Mouse (Mus musculus) induced T-regulatory cell, adult 2 months (primary cell): ENCODE data around the gene Apeh.
A peak's percentile ranks its signal among the peaks of the same experiment; 100 is the strongest.
"Not testable (repeated sequence)": the region's sequence is repeated elsewhere in the genome, so short reads cannot be mapped to it uniquely, and the experiment has no call there.

Source experiments
- DNase-seq: peaks from one replicate; pipeline ENCODE4 v3.0.0-alpha.2; 2012; ENCODE audit warnings: low read depth

The Apeh gene

DNA sequence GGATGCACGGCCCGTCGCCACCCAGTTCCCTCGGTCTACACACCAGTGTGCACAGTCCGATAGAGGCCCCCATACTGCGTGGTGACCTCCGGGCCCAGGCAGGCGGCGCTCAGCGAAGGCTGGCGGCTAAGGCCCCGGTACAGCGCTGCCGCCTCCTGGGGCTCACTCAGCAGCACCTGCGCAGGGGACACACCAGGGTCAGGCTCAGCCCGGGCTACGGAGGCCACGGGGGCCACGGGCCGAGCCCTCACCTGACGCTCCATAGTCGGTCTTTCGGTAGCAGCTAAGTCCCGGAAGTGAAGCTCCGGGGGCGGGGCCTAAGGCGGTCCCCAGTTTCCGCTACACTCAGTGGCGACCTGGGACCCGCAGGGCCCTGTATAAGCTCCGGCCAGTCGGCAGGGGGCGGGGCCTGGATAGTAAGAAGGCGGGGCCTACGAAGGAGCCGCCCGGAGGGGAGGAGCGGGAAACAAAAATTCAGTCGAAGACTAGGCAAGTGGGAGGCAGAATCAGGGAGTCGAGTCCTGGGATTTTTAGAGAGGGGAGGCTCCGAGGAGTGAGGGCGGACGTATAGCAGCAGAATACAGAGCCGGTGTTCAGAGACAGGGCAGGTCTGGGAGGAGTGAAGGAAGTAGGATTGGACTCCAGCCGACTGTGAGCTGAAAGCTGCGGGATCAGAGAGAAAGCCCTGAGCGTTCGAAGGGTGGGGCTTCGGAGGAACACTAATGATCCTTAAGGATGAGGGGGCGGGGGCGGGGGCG lies at the start of gene Apeh:
Gene Apeh (minus strand): TSS at position 423 of the 758 bp plus-strand sequence.
- DNase-seq = peak; percentile 97

DNA sequence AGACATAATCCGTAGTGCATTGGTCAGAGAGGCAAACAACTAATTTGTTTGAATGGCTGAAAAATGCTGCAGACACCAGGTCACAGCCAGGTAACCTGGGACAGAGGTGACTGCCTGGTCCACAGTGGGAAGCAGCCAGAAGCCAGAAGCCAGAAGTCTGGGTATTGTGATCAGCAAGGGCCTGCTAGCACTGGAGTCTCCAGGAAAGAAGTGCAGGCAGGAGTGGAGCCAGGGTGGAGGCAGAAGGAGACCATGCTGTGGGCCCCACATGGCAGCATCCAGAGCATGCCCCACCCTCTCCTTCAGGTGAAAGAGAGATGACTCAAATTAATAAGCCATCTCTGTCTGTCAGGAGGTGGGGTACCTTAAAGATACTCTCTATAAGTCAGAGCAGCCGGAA lies 49.1 kb upstream of the Apeh start:
- no peak for DNase-seq

DNA sequence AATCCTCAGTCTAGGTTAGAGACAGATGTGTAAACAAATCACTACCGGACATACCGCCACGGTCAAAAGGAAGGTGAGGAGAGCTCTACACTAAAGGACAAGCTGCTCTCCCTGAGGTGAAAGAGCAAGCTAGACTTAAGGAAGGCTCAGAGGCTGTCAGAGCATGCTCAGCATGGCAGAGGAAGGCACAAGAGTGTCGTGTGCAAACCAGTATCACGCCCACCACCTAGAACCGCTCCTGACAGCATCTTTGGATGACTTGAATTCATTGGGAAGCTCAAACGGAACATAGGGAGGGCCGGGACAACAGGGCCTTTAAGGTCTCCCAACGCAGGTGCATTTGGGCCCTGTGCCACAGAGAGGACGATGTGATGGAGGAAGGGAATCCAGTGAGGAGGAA lies 47.0 kb upstream of the Apeh start:
- DNase-seq = no peak

DNA sequence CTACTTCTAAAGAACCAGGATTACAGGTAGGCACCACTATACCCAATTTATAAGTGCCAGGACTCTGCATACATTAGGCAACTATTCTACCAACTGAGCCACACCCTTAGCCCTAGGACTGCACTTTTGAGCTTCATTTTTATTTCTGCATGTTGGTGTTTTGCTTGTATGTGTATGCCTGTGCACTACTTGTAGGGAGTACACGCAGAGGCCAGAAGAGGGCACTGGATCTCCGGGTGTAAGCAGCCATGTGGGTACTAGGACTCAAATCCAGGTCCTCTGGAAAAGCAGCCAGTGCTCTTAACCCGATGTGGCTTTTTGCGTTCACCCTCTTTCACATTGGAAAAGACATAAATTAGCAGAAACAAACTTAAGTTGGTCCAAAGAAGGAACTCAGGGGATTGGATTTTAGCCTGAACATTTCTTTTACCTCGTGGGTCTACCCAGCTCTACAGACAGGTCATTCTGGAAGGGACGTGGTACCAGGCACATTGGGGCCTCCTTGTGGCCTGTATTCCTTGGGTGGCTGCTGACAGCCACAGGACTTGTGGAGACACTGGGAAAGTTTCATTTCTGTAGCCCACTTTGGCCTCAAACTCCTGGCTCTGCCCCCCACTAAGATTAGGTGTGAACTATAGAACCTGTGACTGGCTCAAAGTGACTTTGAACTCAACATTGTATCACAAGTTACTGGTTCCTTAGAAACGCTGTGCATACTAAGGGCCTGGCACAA lies 45.7 kb upstream of the Apeh start:
- peak; percentile 53 for DNase-seq

DNA sequence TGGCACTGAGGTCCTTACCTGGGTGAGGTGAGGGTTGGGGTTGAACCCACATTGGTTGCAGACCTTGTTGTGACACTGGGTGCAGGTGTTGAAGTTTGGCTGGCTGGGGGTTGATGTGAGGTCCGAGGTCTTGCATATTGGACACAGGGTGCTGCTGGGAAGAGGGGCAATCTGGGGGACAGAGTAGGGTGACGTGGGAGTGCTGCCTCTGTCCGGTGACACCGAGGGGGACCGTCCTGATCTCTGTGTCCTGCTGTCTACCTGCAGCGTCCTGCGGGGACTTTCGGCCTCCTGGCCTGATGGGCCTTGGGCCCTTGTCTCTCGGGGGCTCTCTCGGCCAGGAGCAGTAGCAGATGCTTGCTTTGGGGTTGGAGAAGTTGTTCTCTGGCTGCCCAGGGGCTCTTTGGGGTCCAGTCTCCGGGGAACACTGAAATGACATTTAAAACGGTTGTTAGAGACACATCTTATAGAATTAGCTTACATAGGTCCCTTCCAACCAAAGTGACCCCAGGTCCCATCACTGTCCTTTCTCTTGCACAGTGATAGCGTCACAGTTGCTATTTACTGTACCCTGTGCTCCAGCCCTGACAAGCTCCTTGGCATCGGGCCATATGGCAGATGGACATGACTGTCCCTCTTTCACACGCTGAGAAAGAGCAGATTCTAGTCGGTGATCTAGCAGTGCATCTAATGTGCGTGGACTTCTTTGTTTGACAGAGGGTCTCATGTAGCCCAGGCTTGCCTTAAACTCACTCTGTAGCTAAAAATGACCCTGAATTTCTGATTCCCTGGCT lies 45.0 kb upstream of the Apeh start:
- no peak for DNase-seq

DNA sequence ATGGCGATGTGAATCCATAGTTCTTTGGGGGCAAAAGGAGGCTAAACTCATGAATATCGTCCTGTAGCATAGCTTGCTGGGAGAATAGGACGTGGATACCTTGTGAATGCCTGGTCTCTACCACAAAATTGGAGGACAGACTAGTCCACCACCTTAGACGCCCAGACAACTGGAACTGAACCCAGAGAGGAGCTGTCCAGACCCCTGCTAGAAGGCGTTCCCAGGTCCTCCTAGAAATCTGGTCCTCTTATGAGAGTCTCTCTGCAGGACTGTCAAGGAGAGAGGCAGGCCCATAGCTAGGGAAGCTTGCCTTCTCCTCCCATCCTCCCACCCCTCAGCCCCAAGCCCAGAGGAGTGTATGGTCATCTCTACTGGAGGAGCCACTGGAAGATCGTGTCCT lies 43.7 kb upstream of the Apeh start:
- DNase-seq = no peak

DNA sequence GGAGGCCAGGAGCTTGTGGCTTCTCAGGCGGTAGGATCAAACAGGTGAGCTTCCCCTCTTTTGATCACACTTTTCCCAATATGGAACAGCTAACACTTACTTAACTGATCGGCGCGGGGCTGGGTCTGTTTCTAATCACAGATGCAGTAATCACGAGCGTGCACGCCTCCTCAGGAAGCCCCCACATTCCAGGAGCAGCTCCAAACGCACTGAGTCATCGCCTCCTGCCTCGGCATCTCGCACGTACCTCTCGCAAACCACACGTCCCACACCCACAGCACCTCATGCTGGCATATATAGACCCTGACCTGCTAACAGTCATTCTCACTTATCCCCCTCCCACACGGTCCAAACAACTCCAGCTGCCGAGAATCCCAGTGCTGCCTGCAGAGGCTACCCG lies 43.1 kb upstream of the Apeh start:
- no peak for DNase-seq

DNA sequence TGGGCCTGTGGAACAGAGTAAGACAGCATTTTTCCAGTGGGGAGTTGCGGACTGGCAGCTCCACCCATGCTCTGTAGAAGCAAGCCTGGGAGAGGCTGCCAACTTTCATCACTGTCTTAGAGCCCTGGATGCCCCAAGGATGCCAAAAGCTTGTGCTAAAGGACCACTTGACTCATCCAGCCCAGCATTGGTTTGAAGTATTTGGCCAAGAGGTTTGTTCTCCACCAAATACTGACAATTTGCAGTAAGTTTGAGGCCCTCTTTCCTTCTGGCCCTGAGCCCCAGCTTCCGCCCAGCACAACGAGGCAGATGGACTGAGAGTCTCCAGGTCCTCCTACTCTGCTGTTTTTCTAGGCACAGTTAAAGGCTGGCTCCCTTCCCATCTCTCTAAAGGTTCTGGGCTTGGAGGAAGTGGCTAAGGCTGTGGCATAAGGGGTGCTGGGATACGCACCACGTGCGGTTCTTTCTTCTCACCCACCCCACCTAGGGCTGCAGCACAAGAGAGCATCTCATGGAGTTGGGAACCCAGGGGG lies 42.6 kb upstream of the Apeh start:
- DNase-seq = no peak

DNA sequence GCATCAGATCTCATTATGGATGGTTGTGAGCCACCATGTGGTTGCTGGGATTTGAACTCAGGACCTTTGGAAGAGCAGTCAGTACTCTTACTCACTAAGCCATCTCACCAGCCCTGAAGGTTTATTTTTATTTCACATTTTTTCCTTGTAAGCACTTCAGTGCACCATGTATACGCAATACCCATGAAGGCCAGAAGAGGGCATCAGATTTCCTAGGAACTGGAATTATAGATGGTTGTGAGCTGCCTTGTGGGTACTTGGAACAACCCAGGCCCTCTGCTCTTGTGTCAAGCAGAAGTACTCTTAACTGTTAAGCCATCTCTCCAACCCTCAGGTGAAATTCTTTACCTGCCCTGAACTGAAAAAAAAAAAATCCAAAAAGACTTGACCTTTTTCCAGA lies 41.8 kb upstream of the Apeh start:
- DNase-seq = peak; percentile 71

DNA sequence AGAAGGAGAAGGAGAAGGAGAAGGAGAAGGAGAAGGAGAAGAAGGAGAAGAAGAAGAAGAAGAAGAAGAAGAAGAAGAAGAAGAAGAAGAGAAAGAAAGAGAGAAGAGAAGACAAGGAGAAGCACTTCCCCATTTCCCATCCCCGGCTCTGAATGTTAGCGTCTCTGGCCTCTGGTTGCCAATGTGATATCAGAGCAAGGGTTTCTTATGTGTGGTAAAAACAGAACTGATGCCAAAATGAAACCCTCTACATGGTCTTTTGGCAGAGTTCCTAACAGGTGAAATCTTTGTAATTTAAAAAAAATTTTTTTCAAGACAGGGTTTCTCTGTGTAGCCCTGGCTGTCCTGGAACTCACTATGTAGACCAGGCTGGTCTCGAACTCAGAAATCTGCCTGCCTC lies 41.3 kb upstream of the Apeh start:
- DNase-seq = not testable (repeated sequence)

DNA sequence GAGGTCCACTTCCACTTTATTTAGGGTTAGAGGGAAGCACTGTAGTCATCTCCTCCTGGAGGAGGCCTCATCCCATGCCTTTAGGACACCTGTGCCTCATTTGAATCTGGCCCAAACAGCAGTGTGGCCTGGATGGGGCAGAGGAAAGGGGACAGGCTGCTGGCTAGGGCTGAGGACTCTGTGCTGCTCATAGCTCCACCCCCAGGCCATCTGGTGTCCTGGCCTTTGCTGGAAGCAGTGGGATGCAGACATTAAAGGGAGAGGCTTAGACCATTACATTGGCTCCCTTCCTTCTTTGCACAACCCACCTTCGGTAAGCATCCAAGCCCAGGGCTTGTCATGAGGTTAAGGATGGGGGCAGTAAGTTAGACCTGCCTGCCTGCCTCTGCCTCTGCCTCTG lies 39.1 kb upstream of the Apeh start:
- no peak for DNase-seq

DNA sequence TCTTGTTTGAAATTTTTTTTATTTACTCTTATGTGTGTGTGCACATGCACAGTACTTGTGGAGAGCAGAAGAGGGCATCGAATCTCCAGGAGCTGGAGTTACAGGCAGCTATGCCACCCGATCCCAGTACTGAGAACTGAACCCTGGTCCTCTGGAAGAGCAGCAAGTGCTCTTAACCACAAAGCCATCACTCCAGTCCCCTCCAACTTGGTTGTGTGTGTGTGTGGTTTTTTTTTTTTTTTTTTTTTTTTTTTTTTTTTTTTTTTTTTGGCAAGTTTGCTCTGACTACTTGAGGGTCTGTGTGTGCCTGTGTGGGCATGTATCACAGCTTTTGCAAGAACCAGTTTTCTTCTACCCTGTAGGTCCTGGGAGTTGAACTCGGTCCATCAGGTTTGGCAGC lies 38.0 kb upstream of the Apeh start:
- no peak for DNase-seq

DNA sequence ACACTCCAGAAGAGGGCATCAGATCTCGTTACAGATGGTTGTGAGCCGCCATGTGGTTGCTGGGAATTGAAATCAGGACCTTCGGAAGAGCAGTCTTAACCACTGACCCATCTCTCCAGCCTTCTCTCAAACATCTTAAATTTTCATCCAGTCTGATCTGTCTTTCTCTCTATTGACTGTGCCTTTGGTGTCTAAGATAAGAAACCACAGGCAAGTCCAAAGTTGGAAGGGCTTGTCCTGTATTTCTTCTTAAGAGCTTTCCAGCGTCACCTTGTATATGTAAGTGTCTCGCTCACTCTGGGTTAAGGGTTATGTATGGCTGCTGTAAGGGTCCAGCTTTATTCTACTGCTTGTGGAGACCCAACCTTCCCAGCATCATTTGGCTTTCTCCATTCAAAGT lies 37.1 kb upstream of the Apeh start:
- DNase-seq = no peak

DNA sequence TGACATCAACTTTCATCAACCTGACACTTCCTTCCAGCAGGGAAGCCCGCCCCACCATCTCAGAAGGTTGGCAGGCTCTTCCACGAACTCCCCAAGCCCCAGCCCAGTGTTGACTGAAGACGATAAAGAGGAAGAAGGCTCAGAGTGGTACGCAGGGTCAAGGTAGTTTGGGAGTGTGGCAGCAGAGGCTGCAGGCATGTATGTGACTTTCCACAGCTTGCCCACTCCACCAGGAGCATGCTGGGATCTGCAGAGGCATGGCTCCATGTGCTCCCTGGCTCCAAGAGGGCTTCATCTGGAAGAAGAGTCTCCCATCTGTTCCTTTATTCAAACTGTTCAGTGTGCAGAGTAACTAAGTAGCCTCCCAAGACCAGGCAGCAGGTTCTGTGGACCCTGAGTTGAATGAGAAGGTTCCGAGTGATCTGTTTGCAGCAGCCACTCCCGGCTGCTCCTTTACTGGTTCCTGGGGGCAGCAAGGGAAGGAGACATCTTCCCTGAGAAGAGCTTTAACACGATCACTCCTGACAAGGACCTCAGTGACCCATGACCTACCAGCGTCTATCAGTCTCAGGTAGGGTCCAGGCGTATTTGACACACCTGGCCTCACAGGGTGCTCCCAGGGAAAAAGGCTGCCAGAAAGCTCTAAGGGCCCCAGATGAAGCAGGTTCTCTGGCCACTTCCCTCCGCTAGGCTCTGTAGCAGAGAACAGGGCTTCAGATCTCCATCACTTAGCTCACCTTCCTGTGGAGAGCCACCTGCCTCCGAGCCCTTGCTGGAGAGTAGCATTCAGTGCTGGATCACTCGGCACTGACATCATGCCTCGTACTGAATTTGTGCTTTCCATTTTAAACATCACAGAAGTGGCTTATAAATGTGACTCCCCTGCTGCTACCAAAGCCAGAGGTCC lies 34.9 kb upstream of the Apeh start:
- no peak for DNase-seq

DNA sequence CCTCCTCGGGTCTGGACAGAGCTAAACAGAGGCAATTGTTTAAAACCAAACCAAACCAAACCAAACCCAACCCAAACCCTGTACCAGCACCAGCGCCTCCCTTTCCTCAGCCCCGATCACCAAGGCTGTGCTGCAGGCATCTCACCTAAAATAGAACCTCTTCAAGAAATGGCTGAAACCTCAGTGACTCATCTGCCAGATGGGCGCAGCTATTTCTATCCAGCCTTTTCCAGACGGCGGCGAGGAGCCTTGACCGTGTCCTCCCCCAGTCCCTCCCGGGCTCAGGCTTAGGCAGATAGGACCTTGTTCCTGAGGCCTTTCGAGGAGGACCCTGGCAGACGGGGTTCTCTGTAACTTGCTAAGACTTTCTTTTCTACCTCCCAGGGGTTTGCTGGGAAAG lies 33.8 kb upstream of the Apeh start:
- DNase-seq = no peak

DNA sequence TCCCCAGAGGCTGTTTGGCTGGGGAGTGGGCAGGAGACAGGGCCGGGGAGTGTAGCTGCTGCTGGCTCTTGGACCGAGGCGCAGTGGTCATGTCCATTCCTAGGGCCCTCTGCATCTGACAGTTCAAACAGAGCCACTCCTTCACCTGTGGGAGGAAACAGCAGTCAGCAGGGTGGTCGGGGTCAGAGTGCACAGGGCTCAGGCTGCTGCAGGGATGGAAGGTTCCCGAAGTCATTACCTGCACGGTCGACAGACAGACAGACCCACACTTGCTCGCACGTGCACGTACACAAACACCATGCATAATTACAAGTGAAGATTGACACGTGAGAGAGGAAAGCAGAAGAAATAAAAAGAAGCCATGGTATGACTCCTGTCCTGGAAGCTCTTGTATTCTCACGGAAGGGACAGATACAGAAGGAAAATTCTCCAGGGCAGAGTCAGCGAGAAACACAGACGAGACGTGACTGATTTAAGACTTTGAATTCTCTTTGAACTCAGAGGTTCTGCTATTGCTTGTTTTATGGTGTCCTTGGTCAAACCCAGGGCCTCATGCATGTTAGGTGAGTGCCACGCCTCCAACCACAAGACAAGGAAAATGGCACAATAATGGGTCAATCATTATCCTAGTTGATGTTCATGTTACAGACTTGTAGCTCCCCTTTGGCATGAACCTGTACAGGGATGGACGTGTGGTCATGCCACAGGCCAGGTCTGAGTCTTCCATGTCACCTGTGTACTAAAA lies 32.2 kb upstream of the Apeh start:
- DNase-seq = no peak

DNA sequence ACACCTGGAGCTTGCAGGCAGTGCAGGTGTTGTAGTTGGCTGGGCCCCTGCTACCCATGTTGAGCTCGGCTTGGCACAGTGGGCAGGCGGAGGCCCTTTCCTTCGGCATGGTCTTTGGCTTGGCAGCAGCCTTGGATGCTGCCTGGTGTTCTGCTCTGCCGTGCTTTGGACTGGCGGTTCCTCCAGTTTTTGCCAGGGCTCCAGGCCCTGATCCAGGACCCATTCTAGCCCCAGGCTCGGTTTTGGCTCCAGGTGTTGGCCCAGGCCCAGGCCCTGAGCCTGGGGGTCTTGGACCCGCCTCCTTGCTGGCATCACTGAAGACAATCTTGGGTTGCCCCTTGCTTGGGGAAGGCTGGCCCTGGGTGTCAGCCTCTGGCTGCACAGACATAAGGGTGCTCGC lies 31.3 kb upstream of the Apeh start:
- no peak for DNase-seq

DNA sequence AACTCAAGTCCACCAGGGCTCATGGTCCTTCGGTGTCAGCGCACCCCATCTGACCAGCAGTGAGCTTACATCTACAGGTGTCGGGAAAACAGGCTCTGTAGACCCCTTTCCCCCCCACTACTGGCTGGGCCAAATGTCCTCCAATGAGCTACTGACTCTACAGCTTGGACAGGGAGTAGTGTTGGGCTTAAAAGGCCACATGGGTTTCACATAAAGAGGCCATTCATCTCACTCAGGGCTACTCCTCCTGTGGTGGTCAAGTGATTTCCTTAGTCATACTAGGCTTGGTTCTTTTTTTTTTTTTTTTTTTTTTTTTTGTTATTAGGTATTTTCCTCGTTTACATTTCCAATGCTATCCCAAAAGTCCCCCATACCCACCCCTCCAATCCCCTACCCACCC lies 29.5 kb upstream of the Apeh start:
- DNase-seq = no peak

DNA sequence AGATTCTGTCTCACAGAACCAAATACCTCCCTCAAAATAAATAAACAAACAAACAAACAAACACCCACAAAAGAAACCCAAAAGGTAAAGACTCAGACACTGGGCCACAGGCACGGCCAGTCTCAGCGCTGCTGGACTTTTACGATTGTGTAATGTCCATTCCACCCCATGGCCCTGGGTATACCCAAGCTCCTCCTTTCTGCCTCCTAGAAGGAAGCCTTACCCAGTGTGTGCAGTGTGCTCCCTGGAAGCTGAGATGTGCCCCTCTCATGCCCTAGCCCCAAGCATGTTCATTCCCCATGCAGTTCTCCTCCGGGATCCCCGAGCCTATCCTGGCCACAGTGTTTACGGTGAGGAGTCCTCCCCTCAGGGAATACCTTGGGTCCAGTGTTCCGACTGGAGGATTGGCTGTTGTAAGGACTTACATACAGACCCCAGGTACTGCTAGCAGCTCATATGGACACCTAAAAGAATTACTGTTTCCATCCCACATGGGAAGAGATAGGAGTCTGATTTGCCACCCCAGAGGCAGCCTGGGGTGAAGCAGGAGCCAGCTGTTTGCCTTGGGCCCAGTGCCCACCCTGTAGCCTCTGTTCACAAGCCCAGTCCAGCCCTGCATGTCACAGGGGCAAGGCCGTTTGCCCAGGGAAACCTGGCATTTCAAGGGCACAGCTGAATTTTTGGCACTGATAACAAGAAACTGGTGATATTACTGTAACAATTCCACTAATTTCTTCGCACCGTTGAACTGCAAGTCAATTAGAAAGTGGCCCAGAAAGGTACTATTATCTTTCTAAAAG lies 27.0 kb upstream of the Apeh start:
- DNase-seq = no peak

DNA sequence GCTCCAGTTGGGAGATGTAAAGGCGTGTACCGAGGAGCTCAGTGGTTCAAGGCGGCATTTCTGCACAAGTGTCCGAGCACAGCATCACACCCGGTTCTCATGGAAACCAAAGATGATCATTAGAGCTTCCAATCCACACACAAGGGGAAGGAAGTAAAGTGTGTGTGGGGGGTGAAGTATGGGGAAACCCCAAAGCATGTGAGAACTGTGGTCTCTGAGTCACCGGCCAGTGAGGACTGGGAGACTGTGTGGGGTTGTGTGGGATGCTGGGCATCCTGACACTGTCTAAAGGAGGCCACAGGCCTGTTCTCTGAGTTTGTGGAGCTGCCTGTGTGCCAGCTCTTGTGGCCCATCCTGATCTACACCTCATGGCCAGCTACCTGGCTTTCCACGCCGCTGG lies 26.3 kb upstream of the Apeh start:
- DNase-seq = peak; percentile 68
